Mouse (Mus musculus) intestine, embryonic 16.5 days (tissue): ENCODE measurements around the gene Arhgap45. TPM values are rescaled to one million over a fixed set of nuclear protein-coding genes. Genes with fewer than 3 reads are reported as not detected.
"Not testable (repeated sequence)": the region's sequence is repeated elsewhere in the genome, so short reads cannot be mapped to it uniquely, and the experiment has no call there.

Experiments
- ATAC-seq: fragments of 200-750 bp; cut with Nextera tagmentation; 2 replicates; pipeline ENCODE4 v1.8.0; 2017; ENCODE audit warnings: moderate TSS enrichment, moderate library complexity
- H3K27ac ChIP-seq: fragments of 300-500 bp; sonication (generic); 2 replicates; pipeline ENCODE4 v1.5.1; 2014; ENCODE audit warnings: mild to moderate bottlenecking, low read length
- H3K27me3 ChIP-seq: fragments of 300-500 bp; sonication (generic); replicated peaks from 2 replicates; pipeline ENCODE4 v1.6.1; 2014; ENCODE audit warnings: low read length, control low read depth, mixed read lengths; ENCODE audit not compliant: control insufficient read depth, insufficient read depth
- H3K36me3 ChIP-seq: fragments of 300-500 bp; sonication (generic); 2 replicates; pipeline ENCODE4 v1.6.1; 2014; ENCODE audit warnings: low read length, control low read depth; ENCODE audit not compliant: control insufficient read depth, insufficient read depth
- H3K4me1 ChIP-seq: fragments of 300-500 bp; sonication (generic); 2 replicates; pipeline ENCODE4 v1.6.1; 2014; ENCODE audit warnings: low read length, control low read depth, mixed read lengths; ENCODE audit not compliant: control insufficient read depth, insufficient read depth
- H3K4me2 ChIP-seq: fragments of 300-500 bp; sonication (generic); 2 replicates; pipeline ENCODE4 v1.6.1; 2014; ENCODE audit warnings: low read depth, low read length, control low read depth
- H3K4me3 ChIP-seq: fragments of 300-500 bp; sonication (generic); 2 replicates; pipeline ENCODE4 v1.5.1; 2014; ENCODE audit warnings: mild to moderate bottlenecking, low read length
- H3K9ac ChIP-seq: fragments of 300-500 bp; sonication (generic); 2 replicates; pipeline ENCODE4 v1.6.1; 2014; ENCODE audit warnings: low read depth, low read length
- H3K9me3 ChIP-seq: fragments of 300-500 bp; sonication (generic); 2 replicates; pipeline ENCODE4 v1.6.1; 2016; ENCODE audit warnings: low read length, control low read depth; ENCODE audit not compliant: control insufficient read depth
- WGBS: fragments of 180-500 bp; shearing (Covaris S2); extraction: QIAGEN DNeasy Blood & Tissue Kit; methylation state at CpG from one replicate; pipeline ENCODE4 v1.1.7; 2014; 5-methylcytosine and 5-hydroxymethylcytosine counted together
- polyA plus RNA-seq: library from polyadenylated mRNA; unstranded; fragments of >200 nt; fragmentation: Nextera tagmentation; extraction: Ambion mirVana; gene quantifications from 2 replicates; pipeline ENCODE4 v1.2.1, GENCODE M21; 2015

Arhgap45 gene
- polyA plus RNA-seq, 1 experiment from 2014 or later, result 7.3 TPM

GRCm38 (mm10) chr10:80054911-80055310 is 38.5 kb downstream of the Arhgap45 start:
- not testable (repeated sequence) for ATAC-seq, H3K9me3 ChIP-seq, H3K27me3 ChIP-seq
- H3K27ac ChIP-seq, result peak overlapping the region; percentile 99
- peak overlapping the region; percentile 99 for H3K9ac ChIP-seq
- peaks cover 37% of the 10 kb centered on the region for H3K4me1 ChIP-seq
- H3K4me2 ChIP-seq, result peak overlapping the region; percentile 75
- peak overlapping the region; percentile 88 for H3K4me3 ChIP-seq
- H3K36me3 ChIP-seq, result peaks cover 14% of the 10 kb centered on the region
- 10% methylated on average over 3 of the region's 3 CpGs for WGBS

- H3K36me3 ChIP-seq, result peaks cover 14% of the 10 kb centered on the region
- no peak for ATAC-seq
- H3K4me1 ChIP-seq, result peaks cover 37% of the 10 kb centered on the region
- peak overlapping the region; percentile 99 for H3K9ac ChIP-seq
- H3K4me2 ChIP-seq, result peak overlapping the region; percentile 75
- H3K9me3 ChIP-seq, result no peaks in the 10 kb centered on the region
- H3K4me3 ChIP-seq, result peak overlapping the region; percentile 88
- 73% methylated on average over 5 of the region's 5 CpGs for WGBS
- peak overlapping the region; percentile 65 for H3K27ac ChIP-seq
- no peaks in the 10 kb centered on the region for H3K27me3 ChIP-seq
Measured at GRCm38 (mm10) chr10:80055364-80055763, 38.9 kb downstream of the Arhgap45 start.

DNA sequence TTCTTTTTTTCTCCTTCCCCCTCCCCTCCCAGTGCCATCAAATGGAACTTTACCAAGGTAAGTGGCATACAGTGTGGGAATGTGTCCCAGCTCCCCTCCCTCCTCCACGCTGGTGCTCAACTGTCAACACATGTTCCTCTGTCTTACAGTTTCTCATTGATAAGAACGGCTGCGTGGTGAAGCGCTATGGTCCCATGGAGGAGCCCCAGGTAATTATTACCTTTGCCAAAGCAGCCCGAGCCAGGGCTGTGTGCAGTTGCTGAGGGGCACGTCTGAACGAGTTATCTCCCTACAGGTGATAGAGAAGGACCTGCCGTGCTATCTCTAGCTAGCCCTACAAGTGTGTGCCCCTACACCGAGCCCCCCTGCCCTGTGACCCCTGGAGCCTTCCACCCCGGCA is 39.4 kb downstream of the Arhgap45 start:
- peak overlapping the region; percentile 65 for H3K27ac ChIP-seq
- H3K9ac ChIP-seq, result peak overlapping the region; percentile 99; the same call in 1 of the 2 replicates
- peak overlapping the region; percentile 75; the same call in 1 of the 2 replicates for H3K4me2 ChIP-seq
- peak overlapping the region; percentile 88 for H3K4me3 ChIP-seq
- 69% methylated on average over 9 of the region's 10 CpGs for WGBS
- H3K9me3 ChIP-seq, result no peaks in the 10 kb centered on the region
- H3K27me3 ChIP-seq, result no peaks in the 10 kb centered on the region
- no peak for ATAC-seq
- peaks cover 14% of the 10 kb centered on the region for H3K36me3 ChIP-seq
- peaks cover 32% of the 10 kb centered on the region for H3K4me1 ChIP-seq

GRCm38 (mm10) chr10:80056506-80056905 is 40.1 kb downstream of the Arhgap45 start:
- Histone ChIP-seq H3K36me3 (peaks cover 16% of the 10 kb centered on the region), H3K27ac (peak overlapping the region; percentile 40), H3K4me1 (peaks cover 26% of the 10 kb centered on the region), H3K9ac (peak overlapping the region; percentile 35; the same call in 1 of the 2 replicates), H3K27me3 (no peaks in the 10 kb centered on the region), H3K9me3 (no peaks in the 10 kb centered on the region), H3K4me2 (peak overlapping the region; percentile 32; the same call in 1 of the 2 replicates), H3K4me3 (no peak overlapping the region; the same call in 1 of the 2 replicates)
- ATAC-seq, result no peak
- WGBS, result 82% methylated on average over 4 of the region's 4 CpGs

DNA sequence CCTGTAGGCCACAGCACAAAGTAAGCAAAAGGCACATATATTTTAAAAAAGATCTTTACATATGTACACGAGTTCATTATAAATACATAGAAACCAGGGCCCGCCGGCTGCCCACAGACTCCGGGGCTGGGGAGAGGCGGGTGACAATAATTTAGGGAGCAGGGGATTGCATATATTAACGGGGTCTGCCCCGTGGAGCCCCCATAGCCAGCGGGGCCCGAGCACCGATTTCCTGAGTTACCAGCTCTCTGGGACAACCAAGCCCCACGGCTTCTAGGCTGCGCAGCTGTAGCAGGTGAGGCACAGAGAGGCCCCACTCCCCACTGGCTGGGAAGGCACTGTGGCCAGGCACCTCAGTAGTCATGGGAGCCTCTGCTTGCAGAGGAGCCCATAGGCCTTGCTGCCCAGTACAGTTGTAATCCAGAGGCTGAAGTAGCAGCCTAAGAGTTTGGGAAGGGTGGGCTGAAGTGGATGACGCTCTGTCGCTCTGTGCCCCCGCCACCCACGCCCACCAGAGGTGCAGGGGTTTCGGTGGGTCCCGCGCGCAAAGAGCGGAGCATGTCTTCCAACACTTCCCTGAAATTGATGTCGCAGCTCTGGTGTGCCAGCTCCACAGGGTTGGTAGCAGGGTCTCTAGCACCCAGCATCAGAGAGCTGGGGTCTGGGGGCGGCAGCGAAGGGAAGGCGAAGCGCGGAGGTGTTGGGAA is 40.7 kb downstream of the Arhgap45 start:
- H3K4me2 ChIP-seq, result no peak overlapping the region
- H3K27ac ChIP-seq, result peak overlapping the region; percentile 40
- no peak overlapping the region for H3K4me3 ChIP-seq
- H3K4me1 ChIP-seq, result peaks cover 21% of the 10 kb centered on the region
- peak overlapping the region; percentile 33; the same call in 1 of the 2 replicates for H3K9ac ChIP-seq
- WGBS, result 89% methylated on average over 27 of the region's 27 CpGs
- peaks cover 17% of the 10 kb centered on the region for H3K36me3 ChIP-seq
- ATAC-seq, result no peak
- no peaks in the 10 kb centered on the region for H3K9me3 ChIP-seq
- H3K27me3 ChIP-seq, result no peaks in the 10 kb centered on the region

GRCm38 (mm10) chr10:80057683-80058326 is 41.4 kb downstream of the Arhgap45 start:
- H3K4me3 ChIP-seq, result no peak overlapping the region
- peaks cover 16% of the 10 kb centered on the region for H3K4me1 ChIP-seq
- peak overlapping the region; percentile 33; the same call in 1 of the 2 replicates for H3K9ac ChIP-seq
- no peak for ATAC-seq
- no peaks in the 10 kb centered on the region for H3K9me3 ChIP-seq
- H3K27me3 ChIP-seq, result no peaks in the 10 kb centered on the region
- H3K27ac ChIP-seq, result no peak overlapping the region
- WGBS, result 73% methylated on average over 30 of the region's 30 CpGs
- H3K4me2 ChIP-seq, result no peak overlapping the region
- H3K36me3 ChIP-seq, result peaks cover 20% of the 10 kb centered on the region

DNA sequence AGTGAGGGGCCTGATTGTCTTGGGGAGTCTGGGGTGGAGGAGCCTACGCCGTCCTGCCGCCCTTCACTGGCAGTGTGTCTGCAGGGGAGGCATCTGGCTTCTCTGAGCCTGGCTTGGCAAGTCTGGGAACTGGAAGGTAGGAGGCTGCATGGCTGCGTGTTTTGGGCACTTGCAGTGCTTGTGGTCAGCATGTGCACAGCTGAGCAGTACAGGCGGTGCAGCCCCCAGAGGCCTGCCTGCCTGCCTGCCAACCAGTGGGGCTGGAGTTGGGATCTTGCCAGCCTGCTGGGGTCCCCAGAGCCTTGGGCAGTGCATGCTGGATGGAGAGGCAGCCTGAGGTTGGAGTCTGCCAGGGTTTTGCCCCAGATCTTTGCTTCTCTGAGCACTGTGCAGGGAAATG is 46.7 kb downstream of the Arhgap45 start:
- Histone ChIP-seq H3K4me1 (no peaks in the 10 kb centered on the region), H3K27ac (no peak overlapping the region), H3K9me3 (no peaks in the 10 kb centered on the region), H3K4me2 (no peak overlapping the region), H3K4me3 (no peak overlapping the region), H3K9ac (no peak overlapping the region), H3K36me3 (peaks cover 14% of the 10 kb centered on the region), H3K27me3 (no peaks in the 10 kb centered on the region)
- WGBS, result 88% methylated on average over 5 of the region's 5 CpGs
- ATAC-seq, result no peak

- 77% methylated on average over 23 of the region's 23 CpGs for WGBS
- no peaks in the 10 kb centered on the region for H3K27me3 ChIP-seq
- ATAC-seq, result no peak
Measured at GRCm38 (mm10) chr10:80063877-80064650, 47.6 kb downstream of the Arhgap45 start.

DNA sequence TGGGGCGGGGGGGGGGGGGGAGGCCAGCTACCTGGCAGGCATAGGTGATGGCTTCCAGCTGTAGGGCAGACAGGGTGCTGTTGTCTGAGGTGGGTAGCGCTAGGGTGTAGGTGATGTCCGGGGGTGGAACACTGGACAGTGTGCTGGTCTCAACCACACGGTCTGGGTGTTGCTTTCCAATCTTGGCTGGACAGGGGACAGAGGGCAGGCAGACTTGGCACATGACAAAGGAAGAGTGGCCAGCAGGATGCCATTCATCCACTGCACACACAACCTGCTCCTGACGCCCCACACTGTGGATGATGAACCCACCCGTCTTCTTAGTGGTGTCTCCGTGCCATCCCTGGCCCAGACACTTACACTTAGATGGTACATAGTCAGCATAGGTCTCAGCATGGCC is 52.8 kb downstream of the Arhgap45 start:
- Histone ChIP-seq H3K4me2 (no peak overlapping the region), H3K27ac (no peak overlapping the region), H3K4me1 (peaks cover 15% of the 10 kb centered on the region), H3K9me3 (no peaks in the 10 kb centered on the region), H3K36me3 (no peaks in the 10 kb centered on the region), H3K27me3 (no peaks in the 10 kb centered on the region), H3K9ac (no peak overlapping the region), H3K4me3 (no peak overlapping the region)
- 89% methylated on average over 6 of the region's 7 CpGs for WGBS
- ATAC-seq, result no peak

More at GRCm38 (mm10) chr10:80063877-80064650, 47.6 kb downstream of the Arhgap45 start:
- Histone ChIP-seq H3K4me2 (no peak overlapping the region), H3K4me3 (no peak overlapping the region), H3K9ac (peak overlapping the region; percentile 5; the same call in 1 of the 2 replicates), H3K36me3 (peaks cover 10% of the 10 kb centered on the region; the same call in 1 of the 2 replicates), H3K27ac (no peak overlapping the region), H3K9me3 (no peaks in the 10 kb centered on the region), H3K4me1 (no peaks in the 10 kb centered on the region)
